Mouse (Mus musculus): ENCODE data around the gene Gm10277. TPM values are rescaled to one million over a fixed set of nuclear protein-coding genes. Genes with fewer than 3 reads are reported as not detected.
A peak's percentile ranks its signal among the peaks of the same experiment; 100 is the strongest.

The Gm10277 gene
- polyA plus RNA-seq, 1 experiment from 2014 or later, result 1.0 TPM

DNA sequence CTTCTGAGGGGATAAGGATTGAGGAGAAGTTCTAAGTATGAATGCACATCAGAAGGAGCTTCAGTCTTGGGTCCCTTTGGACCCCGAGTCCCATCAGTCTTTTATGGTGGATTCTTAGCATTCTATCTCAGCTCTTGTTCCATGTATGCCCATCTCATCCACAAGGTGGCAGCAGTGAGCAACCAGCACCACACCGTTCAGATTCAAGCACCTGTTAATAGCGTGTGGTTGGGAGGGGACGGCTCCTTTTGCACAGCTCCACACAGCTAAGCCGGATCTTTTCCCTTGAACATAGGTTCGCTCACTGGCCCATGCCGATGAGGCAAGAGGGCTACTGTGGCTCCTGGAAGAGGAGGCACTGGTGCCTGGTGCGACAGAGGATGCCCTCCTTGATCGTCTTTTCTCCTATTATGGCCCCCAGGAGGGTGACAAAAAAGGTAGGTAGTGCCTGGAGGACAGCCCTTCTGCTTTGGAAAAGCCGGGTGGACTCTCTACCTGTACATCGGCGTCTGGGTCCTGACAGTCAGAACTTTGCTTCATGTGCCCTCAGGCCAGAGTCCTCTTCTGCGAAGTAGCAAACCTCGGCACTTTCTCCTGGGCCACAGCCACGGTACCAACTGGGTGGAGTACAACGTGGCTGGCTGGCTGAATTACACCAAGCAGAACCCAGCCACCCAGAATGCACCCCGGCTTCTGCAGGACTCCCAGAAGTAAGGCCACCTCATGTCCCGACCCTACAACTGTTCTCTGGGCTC is 39.9 kb upstream of the Gm10277 start:
- Histone ChIP-seq H3K4me2 (ENCODE audit: low read length) (no peak overlapping the region), H3K36me3 (ENCODE audit: control insufficient read depth, insufficient read depth, low read length) (peaks cover 55% of the 10 kb centered on the region), H3K27ac (ENCODE audit: low read depth) (no peak overlapping the region), H3K9me3 (ENCODE audit: control insufficient read depth, low read length) (no peaks in the 10 kb centered on the region), H3K4me1 (replicated peaks; ENCODE audit: control insufficient read depth, insufficient read depth, low read length) (no peaks in the 10 kb centered on the region), H3K9ac (ENCODE audit: low read length) (no peak overlapping the region), H3K4me3 (ENCODE audit: low read depth, low read length) (no peak overlapping the region), H3K27me3 (replicated peaks; ENCODE audit: control insufficient read depth, insufficient read depth, low read length) (no peaks in the 10 kb centered on the region)
- ATAC-seq (replicated peaks; ENCODE audit: low FRiP score, low TSS enrichment, low read depth) (0 out of 2 replicates have a peak, but pooled peaks have one; percentile 21), DNase-seq (ENCODE audit: low spot score) (peak; percentile 90)
- 55% methylated on average over 18 of the region's 18 CpGs for WGBS

GRCm38 (mm10) chr11:77826311-77826710 is 38.8 kb upstream of the Gm10277 start:
- DNase-seq (ENCODE audit: low spot score) (no peak), ATAC-seq (replicated peaks; ENCODE audit: low FRiP score, low TSS enrichment, low read depth) (no peak)
- Histone ChIP-seq H3K27ac (ENCODE audit: low read depth) (no peak overlapping the region), H3K27me3 (replicated peaks; ENCODE audit: control insufficient read depth, insufficient read depth, low read length) (no peaks in the 10 kb centered on the region), H3K9me3 (ENCODE audit: control insufficient read depth, low read length) (no peaks in the 10 kb centered on the region), H3K36me3 (ENCODE audit: control insufficient read depth, insufficient read depth, low read length) (peaks cover 51% of the 10 kb centered on the region), H3K4me2 (ENCODE audit: low read length) (no peak overlapping the region), H3K4me3 (ENCODE audit: low read depth, low read length) (no peak overlapping the region), H3K9ac (ENCODE audit: low read length) (no peak overlapping the region), H3K4me1 (replicated peaks; ENCODE audit: control insufficient read depth, insufficient read depth, low read length) (no peaks in the 10 kb centered on the region)
- WGBS, result 60% methylated on average over 3 of the region's 3 CpGs

DNA sequence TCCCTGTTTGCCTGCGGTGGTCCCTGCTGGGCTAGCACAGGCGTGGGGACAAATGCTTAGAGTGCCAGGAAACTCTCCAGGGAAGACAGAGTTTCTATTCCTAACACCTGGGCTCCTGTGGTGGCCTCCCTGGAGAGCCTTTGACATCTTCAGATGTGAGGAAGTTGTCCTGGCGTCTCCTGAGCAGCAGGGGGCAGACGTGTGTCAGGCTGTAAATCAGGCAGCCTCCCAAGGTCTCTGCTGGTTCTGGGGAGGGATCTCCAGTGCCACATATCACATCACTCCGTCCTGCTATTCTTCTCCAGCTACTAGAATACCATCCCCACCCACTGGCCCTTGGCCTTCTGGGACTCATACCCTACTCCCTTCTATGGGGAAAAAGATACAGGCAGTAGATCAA is 38.3 kb upstream of the Gm10277 start:
- H3K4me1 ChIP-seq (replicated peaks; ENCODE audit: control insufficient read depth, insufficient read depth, low read length), result no peaks in the 10 kb centered on the region
- H3K27me3 ChIP-seq (replicated peaks; ENCODE audit: control insufficient read depth, insufficient read depth, low read length), result no peaks in the 10 kb centered on the region
- no peak overlapping the region for H3K4me2 ChIP-seq (ENCODE audit: low read length)
- no peak overlapping the region for H3K9ac ChIP-seq (ENCODE audit: low read length)
- DNase-seq (ENCODE audit: low spot score) (peak; percentile 81), ATAC-seq (replicated peaks; ENCODE audit: low FRiP score, low TSS enrichment, low read depth) (no peak)
- H3K4me3 ChIP-seq (ENCODE audit: low read depth, low read length), result no peak overlapping the region
- H3K27ac ChIP-seq (ENCODE audit: low read depth), result no peak overlapping the region
- 7% methylated on average over 5 of the region's 5 CpGs for WGBS
- H3K9me3 ChIP-seq (ENCODE audit: control insufficient read depth, low read length), result no peaks in the 10 kb centered on the region
- peaks cover 52% of the 10 kb centered on the region for H3K36me3 ChIP-seq (ENCODE audit: control insufficient read depth, insufficient read depth, low read length)

DNA sequence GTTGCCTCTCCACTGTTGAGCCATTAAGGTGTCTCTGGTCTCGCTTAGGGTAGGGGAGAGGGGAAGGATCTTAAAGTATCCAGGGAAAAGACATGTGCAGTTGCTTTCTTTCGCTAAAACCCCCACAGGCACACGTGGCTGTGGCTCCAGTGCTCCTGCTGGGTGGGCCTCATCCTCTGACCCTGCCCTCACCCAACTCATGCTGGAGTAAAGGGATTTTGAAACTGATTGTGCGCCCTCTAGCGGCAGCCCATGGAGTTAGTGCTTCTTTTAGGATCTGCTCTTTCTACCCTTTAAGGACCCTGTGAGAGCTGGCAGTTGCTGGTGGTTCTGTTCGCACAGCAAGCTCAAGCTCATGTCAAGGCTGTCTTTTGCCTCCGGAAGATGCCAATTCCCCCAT is 35.2 kb upstream of the Gm10277 start:
- Histone ChIP-seq H3K9ac (ENCODE audit: low read length) (no peak overlapping the region), H3K4me1 (replicated peaks; ENCODE audit: control insufficient read depth, insufficient read depth, low read length) (no peaks in the 10 kb centered on the region), H3K4me2 (ENCODE audit: low read length) (no peak overlapping the region), H3K9me3 (ENCODE audit: control insufficient read depth, low read length) (no peaks in the 10 kb centered on the region), H3K36me3 (ENCODE audit: control insufficient read depth, insufficient read depth, low read length) (peaks cover 49% of the 10 kb centered on the region), H3K27ac (ENCODE audit: low read depth) (no peak overlapping the region), H3K27me3 (replicated peaks; ENCODE audit: control insufficient read depth, insufficient read depth, low read length) (no peaks in the 10 kb centered on the region), H3K4me3 (ENCODE audit: low read depth, low read length) (no peak overlapping the region)
- 21% methylated on average over 7 of the region's 7 CpGs for WGBS
- no peak; the same call in 1 of the 2 replicates for ATAC-seq (replicated peaks; ENCODE audit: low FRiP score, low TSS enrichment, low read depth)
- peak; percentile 86 for DNase-seq (ENCODE audit: low spot score)

DNA sequence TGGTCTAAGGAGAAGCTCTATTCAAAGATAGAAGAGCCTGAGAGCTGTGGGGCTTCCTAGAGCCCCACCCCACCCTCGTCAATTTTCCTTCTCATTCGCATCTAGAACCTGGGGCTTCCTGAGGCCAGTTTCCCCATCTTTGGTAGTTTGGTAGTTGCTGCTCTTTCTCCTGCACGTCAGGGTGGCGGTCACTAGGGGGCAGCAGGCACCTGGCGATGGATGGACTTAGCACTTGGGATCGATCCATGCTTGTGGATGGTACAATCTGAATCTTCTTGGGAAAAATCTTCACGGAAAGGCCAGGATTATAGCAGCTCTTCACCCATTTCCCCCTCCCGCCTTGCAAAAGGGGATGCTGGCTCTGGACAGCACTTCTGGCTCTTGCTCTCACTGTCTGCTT is 34.1 kb upstream of the Gm10277 start:
- peak; percentile 78 for DNase-seq (ENCODE audit: low spot score)
- H3K27me3 ChIP-seq (replicated peaks; ENCODE audit: control insufficient read depth, insufficient read depth, low read length), result no peaks in the 10 kb centered on the region
- no peaks in the 10 kb centered on the region for H3K9me3 ChIP-seq (ENCODE audit: control insufficient read depth, low read length)
- H3K4me3 ChIP-seq (ENCODE audit: low read depth, low read length), result no peak overlapping the region
- H3K4me1 ChIP-seq (replicated peaks; ENCODE audit: control insufficient read depth, insufficient read depth, low read length), result no peaks in the 10 kb centered on the region
- H3K27ac ChIP-seq (ENCODE audit: low read depth), result no peak overlapping the region
- WGBS, result 24% methylated on average over 8 of the region's 8 CpGs
- H3K36me3 ChIP-seq (ENCODE audit: control insufficient read depth, insufficient read depth, low read length), result peaks cover 48% of the 10 kb centered on the region
- no peak overlapping the region for H3K4me2 ChIP-seq (ENCODE audit: low read length)
- H3K9ac ChIP-seq (ENCODE audit: low read length), result no peak overlapping the region
- no peak for ATAC-seq (replicated peaks; ENCODE audit: low FRiP score, low TSS enrichment, low read depth)

DNA sequence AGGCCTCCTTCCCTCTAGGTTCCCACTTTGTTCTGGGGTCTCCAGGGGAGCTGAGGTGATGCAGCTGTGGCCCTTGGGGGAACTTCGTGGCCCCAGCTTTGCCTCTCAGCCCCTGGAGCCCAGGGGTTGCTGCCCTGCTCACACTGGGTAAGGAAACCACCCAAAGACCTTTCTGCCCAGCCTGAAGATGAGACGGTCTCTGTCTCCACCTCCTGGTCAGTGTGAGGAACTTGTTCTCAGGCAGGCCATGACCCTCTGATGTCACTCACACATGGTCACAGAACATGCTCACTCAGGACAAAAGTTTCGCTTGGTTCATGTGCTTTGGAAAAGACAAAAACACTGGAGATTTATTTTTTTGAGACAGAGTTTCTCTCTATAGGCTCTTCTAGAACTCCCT is 28.5 kb upstream of the Gm10277 start:
- DNase-seq (ENCODE audit: low spot score) (peak; percentile 81), ATAC-seq (replicated peaks; ENCODE audit: low FRiP score, low TSS enrichment, low read depth) (peak; percentile 57)
- H3K36me3 ChIP-seq (ENCODE audit: control insufficient read depth, insufficient read depth, low read length), result peaks cover 26% of the 10 kb centered on the region
- H3K4me1 ChIP-seq (replicated peaks; ENCODE audit: control insufficient read depth, insufficient read depth, low read length), result no peaks in the 10 kb centered on the region
- no peak overlapping the region for H3K4me3 ChIP-seq (ENCODE audit: low read depth, low read length)
- no peak overlapping the region for H3K9ac ChIP-seq (ENCODE audit: low read length)
- 23% methylated on average over 3 of the region's 3 CpGs for WGBS
- no peak overlapping the region for H3K27ac ChIP-seq (ENCODE audit: low read depth)
- H3K27me3 ChIP-seq (replicated peaks; ENCODE audit: control insufficient read depth, insufficient read depth, low read length), result no peaks in the 10 kb centered on the region
- no peaks in the 10 kb centered on the region for H3K9me3 ChIP-seq (ENCODE audit: control insufficient read depth, low read length)
- H3K4me2 ChIP-seq (ENCODE audit: low read length), result no peak overlapping the region

DNA sequence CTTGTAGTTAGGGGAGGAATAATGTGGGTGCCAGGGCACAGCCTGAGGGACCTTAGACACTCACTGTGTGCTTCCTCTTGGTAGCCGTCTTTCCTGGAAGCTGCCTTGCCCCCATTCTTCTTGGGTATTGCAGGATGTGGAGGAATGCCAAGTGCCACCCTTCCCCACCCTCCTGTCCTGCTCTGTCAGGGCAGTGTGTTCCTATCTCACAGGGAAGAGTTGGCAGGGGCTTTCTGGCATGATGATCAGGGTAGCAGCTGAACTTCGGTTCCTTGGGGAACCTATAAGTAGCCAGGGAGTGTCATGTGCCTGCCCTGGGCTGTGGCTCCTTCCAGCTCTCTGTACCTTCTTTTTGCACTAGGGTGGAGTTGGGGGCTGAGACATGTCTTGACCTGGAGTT is 26.4 kb upstream of the Gm10277 start:
- H3K27ac ChIP-seq (ENCODE audit: low read depth), result no peak overlapping the region
- H3K27me3 ChIP-seq (replicated peaks; ENCODE audit: control insufficient read depth, insufficient read depth, low read length), result no peaks in the 10 kb centered on the region
- peaks cover 19% of the 10 kb centered on the region for H3K36me3 ChIP-seq (ENCODE audit: control insufficient read depth, insufficient read depth, low read length)
- no peak overlapping the region for H3K9ac ChIP-seq (ENCODE audit: low read length)
- DNase-seq (ENCODE audit: low spot score), result no peak
- H3K4me2 ChIP-seq (ENCODE audit: low read length), result no peak overlapping the region
- H3K4me3 ChIP-seq (ENCODE audit: low read depth, low read length), result no peak overlapping the region
- no peaks in the 10 kb centered on the region for H3K4me1 ChIP-seq (replicated peaks; ENCODE audit: control insufficient read depth, insufficient read depth, low read length)
- no peak for ATAC-seq (replicated peaks; ENCODE audit: low FRiP score, low TSS enrichment, low read depth)
- H3K9me3 ChIP-seq (ENCODE audit: control insufficient read depth, low read length), result no peaks in the 10 kb centered on the region
- WGBS, result 87% methylated on average over 2 of the region's 2 CpGs

DNA sequence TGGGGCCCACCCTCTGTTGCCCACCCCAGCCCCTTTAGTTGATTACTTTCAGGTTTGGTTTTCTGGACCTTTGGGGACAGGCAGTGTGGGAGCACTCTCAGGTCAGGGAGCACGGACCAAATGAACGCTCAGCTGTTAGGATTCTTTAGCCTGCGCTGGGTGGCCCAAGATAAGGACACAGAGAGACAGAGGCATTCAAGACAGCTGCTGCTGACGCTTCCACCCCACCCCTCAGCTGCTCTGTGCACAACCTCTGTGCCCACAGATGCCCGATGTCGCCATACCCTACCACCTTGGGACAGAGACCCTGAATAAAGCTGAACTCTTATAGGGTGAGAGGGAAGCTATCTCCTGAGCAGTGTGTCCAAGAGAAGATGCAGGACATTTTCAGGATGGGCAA is 22.5 kb upstream of the Gm10277 start:
- no peak for DNase-seq (ENCODE audit: low spot score)
- Histone ChIP-seq H3K36me3 (ENCODE audit: control insufficient read depth, insufficient read depth, low read length) (0 out of 2 replicates have a peak, but pooled peaks cover 4% of the 10 kb centered on the region), H3K4me3 (ENCODE audit: low read depth, low read length) (no peak overlapping the region), H3K27ac (ENCODE audit: low read depth) (no peak overlapping the region), H3K9ac (ENCODE audit: low read length) (no peak overlapping the region), H3K4me2 (ENCODE audit: low read length) (no peak overlapping the region), H3K27me3 (replicated peaks; ENCODE audit: control insufficient read depth, insufficient read depth, low read length) (no peaks in the 10 kb centered on the region), H3K4me1 (replicated peaks; ENCODE audit: control insufficient read depth, insufficient read depth, low read length) (no peaks in the 10 kb centered on the region), H3K9me3 (ENCODE audit: control insufficient read depth, low read length) (no peaks in the 10 kb centered on the region)
- no peak for ATAC-seq (replicated peaks; ENCODE audit: low FRiP score, low TSS enrichment, low read depth)
- 84% methylated on average over 6 of the region's 6 CpGs for WGBS

- H3K9ac ChIP-seq (ENCODE audit: low read length), result no peak overlapping the region
- H3K4me1 ChIP-seq (replicated peaks; ENCODE audit: control insufficient read depth, insufficient read depth, low read length), result no peaks in the 10 kb centered on the region
- no peak for ATAC-seq (replicated peaks; ENCODE audit: low FRiP score, low TSS enrichment, low read depth)
- no peak overlapping the region for H3K4me3 ChIP-seq (ENCODE audit: low read depth, low read length)
- H3K4me2 ChIP-seq (ENCODE audit: low read length), result no peak overlapping the region
- no peaks in the 10 kb centered on the region for H3K27me3 ChIP-seq (replicated peaks; ENCODE audit: control insufficient read depth, insufficient read depth, low read length)
- H3K36me3 ChIP-seq (ENCODE audit: control insufficient read depth, insufficient read depth, low read length), result 0 out of 2 replicates have a peak, but pooled peaks cover 4% of the 10 kb centered on the region
- 65% methylated on average over 4 of the region's 4 CpGs for WGBS
- H3K9me3 ChIP-seq (ENCODE audit: control insufficient read depth, low read length), result no peaks in the 10 kb centered on the region
- DNase-seq (ENCODE audit: low spot score), result no peak
- H3K27ac ChIP-seq (ENCODE audit: low read depth), result no peak overlapping the region
Measured at GRCm38 (mm10) chr11:77809215-77809614, 21.7 kb upstream of the Gm10277 start.

Data from intestine, embryonic 14.5 days (tissue).